Mouse (Mus musculus) cerebellum, postnatal 10 days (tissue): ENCODE data around the gene Emc10.

Experiments used
- DNase-seq, 2 experiments: peaks; one replicate each; pipeline ENCODE4 v3.0.0; 2021; ENCODE audit warnings: mixed read lengths in 2 of 2

The Emc10 gene

GRCm38 (mm10) chr7:44495992-44496770 lies at the start of gene Emc10, which contains the start of gene Fam71e1:
Emc10 (minus strand) TSS chr7:44496529.
Fam71e1 (plus strand) TSS chr7:44496581.
- DNase-seq = peak; percentile 99

GRCm38 (mm10) chr7:44543071-44543470 lies 46.7 kb upstream of the Emc10 start:
- no peak for DNase-seq

GRCm38 (mm10) chr7:44542555-44542954 lies 46.2 kb upstream of the Emc10 start:
- no peak for DNase-seq

- no peak for DNase-seq
These were observed 42.7 kb upstream of the Emc10 start for GRCm38 (mm10) chr7:44538756-44539624.

- DNase-seq = peak; percentile 84 to 85
These were observed 41.2 kb upstream of the Emc10 start for GRCm38 (mm10) chr7:44537496-44537895.

GRCm38 (mm10) chr7:44537009-44537408 lies 40.7 kb upstream of the Emc10 start:
- DNase-seq = peak; percentile 52 to 56

- peak; percentile 84 to 86 for DNase-seq
These were observed 40.2 kb upstream of the Emc10 start for GRCm38 (mm10) chr7:44536590-44536968.

GRCm38 (mm10) chr7:44535657-44536589 lies 39.6 kb upstream of the Emc10 start:
- no peak for DNase-seq

- no peak for DNase-seq
These were observed 38.5 kb upstream of the Emc10 start for GRCm38 (mm10) chr7:44534656-44535441.

- DNase-seq = no peak
These were observed 37.9 kb upstream of the Emc10 start for GRCm38 (mm10) chr7:44534242-44534641.

- no peak for DNase-seq
These were observed 37.4 kb upstream of the Emc10 start for GRCm38 (mm10) chr7:44533746-44534045.

- DNase-seq = no peak
These were observed 36.8 kb upstream of the Emc10 start for GRCm38 (mm10) chr7:44532918-44533745.

- no peak for DNase-seq
These were observed 35.8 kb upstream of the Emc10 start, which contains the start of gene Spib for GRCm38 (mm10) chr7:44531946-44532732. Spib (minus strand) TSS chr7:44532071.

GRCm38 (mm10) chr7:44531207-44531606 lies 34.9 kb upstream of the Emc10 start:
- DNase-seq = no peak

GRCm38 (mm10) chr7:44530507-44530906 lies 34.2 kb upstream of the Emc10 start:
- DNase-seq = no peak

- no peak for DNase-seq
These were observed 33.2 kb upstream of the Emc10 start for GRCm38 (mm10) chr7:44529518-44529917.

- peak; percentile 89 to 93 for DNase-seq
These were observed 31.4 kb upstream of the Emc10 start for GRCm38 (mm10) chr7:44527483-44528398.

GRCm38 (mm10) chr7:44526414-44527154 lies 30.3 kb upstream of the Emc10 start:
- no peak for DNase-seq
